Mouse (Mus musculus) macrophage (primary cell): Measurements from ENCODE around the gene Stambpl1. TPM values are rescaled to one million over a fixed set of nuclear protein-coding genes. Genes with fewer than 3 reads are reported as not detected.

Source experiments
- H3K27ac ChIP-seq: fragments of 350-480 bp; formaldehyde crosslinking; 2 replicates; pipeline ENCODE4 v1.9.0; 2021
- H3K36me3 ChIP-seq: fragments of 350-480 bp; formaldehyde crosslinking; 2 replicates; pipeline ENCODE4 v1.9.0; 2021; ENCODE audit errors: inconsistent target
- H3K4me3 ChIP-seq: fragments of 350-480 bp; formaldehyde crosslinking; 2 replicates; pipeline ENCODE4 v1.9.0; 2021; ENCODE audit errors: inconsistent target
- H3K79me2 ChIP-seq: fragments of 350-480 bp; formaldehyde crosslinking; 2 replicates; pipeline ENCODE4 v1.9.0; 2021; ENCODE audit errors: inconsistent target
- WGBS: methylation state at CpG from one replicate; pipeline ENCODE4 v1.1.7; 2026; ENCODE audit warnings: inconsistent platforms; ENCODE audit not compliant: missing documents; 5-methylcytosine and 5-hydroxymethylcytosine counted together
- polyA plus RNA-seq: library from polyadenylated mRNA; stranded (reverse); fragments of 250-400 nt; gene quantifications from 3 replicates; pipeline ENCODE4 v1.2.4, GENCODE M21; 2018; ENCODE audit warnings: inconsistent platforms

Gene Stambpl1
- polyA plus RNA-seq, 1 experiment from 2014 or later = 22.2 TPM

DNA sequence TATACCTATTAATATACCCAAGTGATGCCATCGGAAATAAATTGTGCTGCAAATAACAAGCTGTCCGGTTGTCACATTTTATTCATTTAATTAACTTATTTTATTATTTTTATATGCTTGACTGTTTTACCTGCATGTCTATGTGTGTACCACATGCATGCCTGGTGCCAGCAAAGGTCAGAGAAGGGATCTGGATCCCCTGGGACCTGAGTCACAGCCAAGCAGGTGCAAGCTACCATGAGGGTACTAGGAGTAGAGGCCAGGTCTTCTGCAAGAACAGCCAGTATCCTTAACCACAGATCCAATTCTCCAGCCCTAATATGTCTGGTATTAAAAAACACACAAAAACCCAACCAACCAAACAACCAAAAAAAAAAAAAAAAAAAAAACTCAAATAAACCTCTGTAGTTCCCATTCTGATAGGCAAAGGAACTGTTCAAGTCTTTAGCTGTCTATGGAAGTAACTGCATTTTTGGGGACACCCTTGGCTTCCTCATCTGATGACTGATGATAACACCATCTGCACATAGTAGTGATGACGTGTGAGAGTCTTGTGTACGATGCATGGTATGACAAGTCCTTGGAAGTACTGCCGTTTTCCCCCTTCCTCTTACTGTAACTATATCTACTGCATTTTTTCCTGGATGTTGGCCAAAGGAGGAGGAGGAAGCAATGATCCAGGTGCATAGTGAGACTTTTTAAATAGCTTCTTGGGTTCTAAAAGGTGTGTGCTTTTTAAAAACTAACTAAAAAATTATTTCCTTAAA, 48.4 kb downstream of the Stambpl1 start:
- no peak overlapping the region for H3K27ac ChIP-seq
- no peak overlapping the region for H3K4me3 ChIP-seq
- peaks cover 45% of the 10 kb centered on the region for H3K36me3 ChIP-seq
- 98% methylated on average over 5 of the region's 5 CpGs for WGBS
- H3K79me2 ChIP-seq = no peaks in the 10 kb centered on the region

DNA sequence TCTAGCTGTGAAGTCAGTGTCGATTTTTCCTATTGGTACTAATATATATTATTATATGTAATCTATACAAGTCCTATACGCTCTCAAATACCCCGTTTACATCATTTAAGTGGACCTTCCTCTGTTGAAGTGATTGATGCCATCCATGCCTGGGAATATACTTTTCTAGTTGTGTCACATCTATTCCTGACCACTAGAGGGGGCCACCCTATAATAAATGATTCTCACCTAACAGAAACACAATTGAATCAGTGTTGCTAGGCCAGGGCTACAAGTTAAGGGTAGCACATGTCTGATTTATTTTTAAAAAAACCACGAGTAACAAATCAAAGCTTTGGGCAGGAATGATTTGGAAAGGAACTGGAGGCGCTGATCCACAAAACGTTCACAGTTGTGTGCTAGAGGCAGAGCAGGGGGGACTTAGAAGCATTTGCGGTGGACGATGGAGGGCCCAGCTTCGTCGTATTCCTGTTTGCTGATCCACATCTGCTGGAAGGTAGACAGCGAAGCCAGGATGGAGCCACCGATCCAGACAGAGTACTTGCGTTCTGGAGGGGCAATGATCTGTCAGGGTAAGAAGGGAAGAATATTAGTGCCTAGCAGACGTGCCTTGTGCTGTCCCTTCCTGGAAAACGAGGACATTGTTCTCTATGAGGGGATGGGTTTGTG, 49.4 kb downstream of the Stambpl1 start:
- no peaks in the 10 kb centered on the region for H3K79me2 ChIP-seq
- peaks cover 38% of the 10 kb centered on the region for H3K36me3 ChIP-seq
- H3K27ac ChIP-seq = no peak overlapping the region
- H3K4me3 ChIP-seq = no peak overlapping the region
- WGBS = 78% methylated on average over 15 of the region's 15 CpGs

DNA sequence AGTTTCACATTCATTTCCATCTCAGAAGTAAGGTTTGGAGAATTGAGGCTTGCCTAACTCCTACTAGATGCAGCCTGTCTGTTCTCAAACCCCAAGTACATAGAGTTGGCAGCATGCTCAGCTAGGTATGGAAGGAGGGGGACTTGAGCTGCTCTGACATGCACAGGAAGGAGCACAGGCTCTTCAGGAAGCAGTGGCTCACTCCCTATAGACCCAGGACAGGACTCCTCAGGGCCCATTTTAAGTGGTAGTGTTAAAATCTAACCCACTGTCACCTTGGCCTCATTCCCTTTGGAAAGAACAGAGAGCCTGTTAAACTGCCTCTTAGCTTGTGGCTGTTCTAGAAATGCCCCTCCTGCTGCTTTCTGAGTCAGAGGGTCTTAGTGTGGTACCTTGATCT, 50.9 kb downstream of the Stambpl1 start:
- peaks cover 24% of the 10 kb centered on the region for H3K36me3 ChIP-seq
- H3K27ac ChIP-seq = no peak overlapping the region

DNA sequence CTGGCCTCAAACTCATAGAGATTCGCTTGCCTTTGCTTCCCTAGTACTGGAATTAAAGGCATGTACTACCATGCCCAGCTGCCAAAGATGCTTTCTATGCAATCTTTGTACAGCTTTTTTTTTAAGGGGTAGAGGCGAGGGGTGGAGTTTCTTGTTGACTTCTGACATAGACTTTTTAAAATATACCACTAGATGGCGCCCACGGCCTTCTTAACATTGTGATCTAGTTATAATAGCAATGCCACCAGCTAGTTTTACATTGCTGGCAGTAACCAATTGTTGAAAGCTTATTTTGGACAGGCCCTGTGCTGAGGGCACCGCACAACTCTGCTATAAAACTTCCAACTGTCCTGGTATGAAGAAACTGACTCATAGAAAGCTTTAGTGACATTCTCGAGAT, 52.0 kb downstream of the Stambpl1 start:
- Histone ChIP-seq H3K4me3 (no peak overlapping the region), H3K79me2 (no peaks in the 10 kb centered on the region), H3K36me3 (peaks cover 12% of the 10 kb centered on the region), H3K27ac (no peak overlapping the region)
- 17% methylated on average over 6 of the region's 6 CpGs for WGBS

More for the DNA sequence above, 50.9 kb downstream of the Stambpl1 start:
- Histone ChIP-seq H3K4me3 (no peak overlapping the region), H3K79me2 (no peaks in the 10 kb centered on the region)

DNA sequence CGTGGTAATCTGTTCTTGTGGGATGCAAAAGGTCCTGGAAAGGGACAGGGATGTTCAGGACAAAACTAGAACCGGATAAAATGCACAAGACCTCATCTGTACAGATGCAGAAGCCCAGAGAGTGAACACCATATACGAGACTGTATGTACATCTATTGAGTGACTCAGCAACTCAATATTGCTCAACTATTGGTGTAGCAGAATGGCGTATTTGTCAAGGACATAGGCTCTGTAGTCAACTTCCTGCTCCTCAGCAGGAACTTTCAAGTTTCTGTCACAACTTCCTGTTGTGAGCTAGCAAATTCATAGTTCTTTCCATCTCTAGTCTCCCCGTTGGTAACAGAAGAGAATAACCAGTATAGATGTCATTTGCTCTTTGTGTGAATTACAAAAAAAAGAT, 56.5 kb downstream of the Stambpl1 start:
- H3K27ac ChIP-seq = peak overlapping the region; percentile 33; the same call in 1 of the 2 replicates
- H3K79me2 ChIP-seq = no peaks in the 10 kb centered on the region
- 28% methylated on average over 5 of the region's 5 CpGs for WGBS
- no peak overlapping the region for H3K4me3 ChIP-seq
- H3K36me3 ChIP-seq = no peaks in the 10 kb centered on the region

DNA sequence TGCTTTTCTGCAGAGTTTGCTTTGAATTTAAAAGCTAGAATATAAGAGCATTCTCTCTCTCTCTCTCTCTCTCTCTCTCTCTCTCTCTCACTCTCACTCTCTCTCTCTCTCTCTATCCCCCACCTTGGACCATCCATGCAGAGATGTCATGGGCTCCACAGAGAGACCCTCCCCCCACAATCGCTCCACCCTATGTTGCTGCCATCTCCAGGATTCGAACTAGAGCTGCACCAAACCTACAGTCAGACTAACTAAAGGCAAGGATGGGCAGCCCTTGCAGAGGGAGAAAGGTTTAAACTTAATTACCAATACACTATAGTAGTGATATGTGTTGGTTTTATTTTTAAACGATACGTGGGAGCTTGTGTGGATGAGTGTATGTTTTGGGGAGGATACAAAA, 58.6 kb downstream of the Stambpl1 start:
- H3K4me3 ChIP-seq = no peak overlapping the region
- H3K79me2 ChIP-seq = no peaks in the 10 kb centered on the region
- no peaks in the 10 kb centered on the region for H3K36me3 ChIP-seq
- WGBS = 100% methylated on average over 4 of the region's 4 CpGs
- H3K27ac ChIP-seq = no peak overlapping the region

DNA sequence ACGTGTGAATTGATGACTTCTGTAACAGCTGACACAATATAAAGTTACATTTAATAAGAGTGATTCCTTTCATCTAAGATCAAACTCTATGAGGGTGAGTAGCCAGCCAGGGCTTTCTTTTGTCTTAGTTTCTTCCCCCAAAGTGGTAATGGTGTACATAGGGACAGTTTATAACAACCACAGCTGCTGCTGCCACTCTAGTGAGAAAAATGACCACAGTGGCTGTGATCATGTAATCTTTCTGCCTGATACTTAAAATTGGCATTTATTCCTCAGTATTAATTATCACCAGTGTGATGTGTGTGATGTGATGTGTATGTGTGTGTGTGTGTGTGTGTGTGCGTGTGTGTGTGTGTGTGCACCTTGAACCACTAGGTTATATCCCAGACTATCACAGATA, 59.9 kb downstream of the Stambpl1 start:
- Histone ChIP-seq H3K36me3 (no peaks in the 10 kb centered on the region), H3K79me2 (no peaks in the 10 kb centered on the region), H3K4me3 (no peak overlapping the region), H3K27ac (no peak overlapping the region)
- WGBS = 92% methylated on average over 1 of the region's 2 CpGs

DNA sequence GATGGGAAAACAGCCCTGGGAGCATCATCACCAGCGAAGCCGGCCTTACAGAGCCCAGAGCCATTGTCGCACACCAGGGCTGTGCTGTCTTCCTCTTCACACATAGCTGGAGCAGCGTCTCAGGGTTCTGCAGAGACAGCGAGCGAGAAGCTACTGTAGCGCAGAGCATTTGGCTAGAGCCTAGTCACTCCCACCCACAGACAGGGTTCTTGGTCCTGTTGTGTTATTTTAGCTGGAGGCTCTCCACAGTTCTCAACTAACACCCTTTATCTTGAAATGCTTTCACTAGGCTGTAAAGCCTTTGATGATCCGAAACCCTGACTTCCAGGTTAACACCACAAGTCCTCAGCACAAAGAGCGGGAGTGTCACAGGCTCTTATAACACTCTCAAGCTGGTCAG, 60.4 kb downstream of the Stambpl1 start:
- no peak overlapping the region for H3K27ac ChIP-seq
- no peaks in the 10 kb centered on the region for H3K36me3 ChIP-seq
- WGBS = 97% methylated on average over 9 of the region's 9 CpGs

DNA sequence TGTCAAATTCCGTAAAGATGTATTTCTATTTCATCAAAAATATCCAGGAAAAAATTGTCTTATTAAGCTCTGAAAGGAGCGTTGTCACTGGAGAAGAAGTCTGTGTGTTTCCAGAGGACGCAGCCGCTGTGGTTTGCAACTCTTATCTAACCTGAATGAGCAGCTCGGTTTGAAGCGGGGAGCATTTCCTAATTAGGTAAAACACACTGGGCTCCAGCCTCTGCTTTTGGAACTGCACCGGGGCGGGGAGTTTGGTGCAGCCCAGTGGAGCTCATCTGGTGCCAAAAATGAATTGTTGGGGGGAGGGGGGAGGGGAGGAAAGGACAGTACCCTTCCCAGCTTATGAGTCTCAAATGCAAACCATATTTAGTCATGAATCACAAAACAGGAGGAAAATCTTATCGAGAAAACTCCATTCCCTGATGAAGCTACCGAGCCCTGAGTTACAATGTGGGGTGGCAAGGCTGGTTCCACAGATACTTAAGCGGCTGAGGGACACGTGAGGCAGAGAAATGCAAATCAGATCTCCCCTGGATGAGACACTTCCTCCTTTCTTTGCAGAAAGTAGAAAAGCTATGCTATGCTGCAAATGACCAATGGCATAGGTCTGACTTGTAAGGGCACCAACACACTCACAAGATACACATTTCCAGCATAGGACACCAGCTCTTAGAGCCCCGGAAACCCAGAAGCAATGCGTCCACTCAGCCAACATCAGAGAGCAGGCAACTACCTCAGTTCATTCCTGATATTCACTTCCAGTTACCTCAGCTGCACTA, 62.3 kb downstream of the Stambpl1 start:
- 16% methylated on average over 14 of the region's 14 CpGs for WGBS
- Histone ChIP-seq H3K79me2 (no peaks in the 10 kb centered on the region), H3K4me3 (no peak overlapping the region), H3K27ac (no peak overlapping the region), H3K36me3 (no peaks in the 10 kb centered on the region)

More for the DNA sequence above, 60.4 kb downstream of the Stambpl1 start:
- Histone ChIP-seq H3K79me2 (no peaks in the 10 kb centered on the region), H3K4me3 (no peak overlapping the region)

DNA sequence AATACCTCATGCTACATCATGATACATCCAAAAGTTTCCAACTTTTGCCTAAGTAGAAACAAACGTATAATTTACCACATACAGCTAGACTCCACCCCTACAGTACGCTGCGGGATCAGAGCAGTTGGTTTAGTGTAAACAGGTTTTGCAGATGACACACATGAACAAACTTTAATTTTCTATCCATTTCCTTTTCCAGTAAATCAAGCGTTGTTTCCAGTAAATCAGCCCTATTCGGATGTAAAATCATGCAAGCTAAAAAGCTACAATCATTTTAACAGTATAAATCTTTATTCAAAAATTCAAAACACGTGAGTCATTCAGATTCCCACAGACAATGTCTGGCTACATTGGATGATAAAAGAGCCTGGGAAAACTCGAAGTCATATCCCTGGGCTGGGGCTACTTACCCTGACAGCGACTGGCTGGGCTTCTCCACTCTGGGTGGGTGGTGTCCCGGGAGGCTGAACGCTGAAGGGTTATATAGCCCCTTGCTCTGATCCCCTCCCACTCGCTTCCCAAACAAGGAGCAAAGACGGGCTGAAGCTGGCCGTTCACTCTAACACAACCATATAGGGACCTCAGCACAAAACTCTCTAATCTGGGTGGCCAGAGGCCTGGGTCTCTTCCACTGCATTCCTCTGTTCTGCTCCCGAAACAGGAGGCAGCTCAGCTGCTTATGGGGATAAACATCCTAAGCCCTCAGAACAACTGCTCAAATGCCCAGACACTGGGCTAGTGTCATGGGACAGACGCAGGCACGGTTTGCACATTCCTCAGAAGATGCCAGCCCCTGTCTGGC, 63.1 kb downstream of the Stambpl1 start, which contains the start of gene Acta2:
TSS of gene Acta2 (minus strand) at position 711 of the 802 bp plus-strand sequence.
- Histone ChIP-seq H3K27ac (no peak within 1 kb of the TSS), H3K79me2 (no peaks in the 10 kb centered on the region), H3K36me3 (no peaks in the 10 kb centered on the region), H3K4me3 (no peak within 1 kb of the TSS)
- 86% methylated on average over 16 of the region's 16 CpGs for whole genome bisulfite sequencing

DNA sequence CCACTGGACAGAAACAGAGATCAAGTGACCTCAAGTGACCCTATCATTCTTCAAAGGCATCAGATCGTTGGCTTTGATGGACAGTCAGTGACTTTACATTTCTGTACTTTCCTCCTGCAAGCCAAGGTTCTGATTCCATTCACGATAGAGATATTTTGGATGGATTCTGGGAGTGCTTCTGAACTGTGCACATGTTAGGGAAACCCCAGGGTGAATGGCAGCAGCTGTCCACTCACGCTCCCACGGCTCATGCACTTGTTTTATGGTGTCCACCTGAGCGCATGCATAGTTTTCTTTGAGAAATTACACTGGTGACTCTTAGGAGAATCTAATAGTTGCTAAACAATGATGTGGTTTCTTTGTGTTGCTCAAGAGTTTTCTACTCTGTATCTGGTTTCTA, 64.1 kb downstream of the Stambpl1 start:
- H3K79me2 ChIP-seq = no peaks in the 10 kb centered on the region
- 80% methylated on average over 5 of the region's 5 CpGs for WGBS
- H3K4me3 ChIP-seq = no peak overlapping the region
- no peaks in the 10 kb centered on the region for H3K36me3 ChIP-seq
- no peak overlapping the region for H3K27ac ChIP-seq

DNA sequence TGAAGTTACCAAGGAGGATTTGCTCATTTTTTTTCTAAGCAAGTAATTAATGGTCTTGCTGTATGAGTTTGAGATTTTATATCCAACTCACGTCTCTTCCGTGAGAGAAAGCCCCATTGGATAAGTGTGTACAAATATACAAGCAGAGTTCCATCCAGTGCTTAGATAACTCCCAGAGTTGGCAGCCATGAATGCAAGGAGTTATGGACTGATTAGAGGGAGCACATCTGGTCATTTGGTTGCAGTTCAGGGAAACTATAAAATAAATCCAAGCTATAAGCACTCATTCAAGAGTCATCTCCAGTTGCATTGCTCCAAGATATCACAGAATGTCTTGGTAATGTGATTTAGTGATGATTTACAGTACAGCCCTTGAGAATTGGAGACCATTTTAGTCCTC, 64.9 kb downstream of the Stambpl1 start:
- H3K27ac ChIP-seq = no peak overlapping the region
- H3K4me3 ChIP-seq = no peak overlapping the region
- 93% methylated on average over 2 of the region's 2 CpGs for WGBS
- H3K36me3 ChIP-seq = no peaks in the 10 kb centered on the region
- H3K79me2 ChIP-seq = no peaks in the 10 kb centered on the region

DNA sequence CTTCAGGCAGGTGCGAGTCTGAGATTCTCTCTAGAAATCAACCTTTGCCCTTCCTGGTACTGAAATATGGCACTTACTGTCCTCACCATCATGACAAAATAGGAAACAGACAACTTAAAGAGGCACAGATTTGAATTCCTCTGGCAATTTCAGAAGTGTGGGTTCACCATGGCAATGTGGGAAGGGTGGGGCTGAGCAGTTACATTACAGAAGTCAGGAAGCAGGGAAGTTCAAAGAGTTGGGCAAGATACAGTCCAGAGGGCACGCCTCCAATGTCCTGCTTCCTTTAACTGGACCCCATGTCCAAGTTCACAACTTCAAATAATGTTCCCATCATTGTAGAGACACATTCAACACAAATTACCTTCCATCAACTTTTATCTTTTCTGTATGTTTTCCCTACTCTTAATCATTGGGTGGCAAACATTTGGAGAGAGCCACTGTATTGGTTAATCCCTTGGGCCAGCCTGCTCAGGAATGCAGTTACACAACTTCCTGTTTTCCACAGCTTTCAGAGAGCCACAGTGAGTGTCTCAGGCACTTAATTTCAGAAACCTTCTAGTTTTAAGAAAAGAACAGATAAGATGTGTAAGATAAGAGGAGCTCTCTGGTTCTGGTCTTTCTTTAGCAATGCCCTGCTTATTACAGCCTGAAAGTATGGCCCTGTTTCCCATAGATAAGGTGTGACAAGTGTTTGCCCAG, 70.4 kb downstream of the Stambpl1 start:
- H3K4me3 ChIP-seq = no peak overlapping the region
- no peaks in the 10 kb centered on the region for H3K79me2 ChIP-seq
- no peak overlapping the region for H3K27ac ChIP-seq
- 37% methylated on average over 2 of the region's 2 CpGs for WGBS
- no peaks in the 10 kb centered on the region for H3K36me3 ChIP-seq
